ENCODE assay signal across 16 mouse cellular contexts in the genomic region with DNA sequence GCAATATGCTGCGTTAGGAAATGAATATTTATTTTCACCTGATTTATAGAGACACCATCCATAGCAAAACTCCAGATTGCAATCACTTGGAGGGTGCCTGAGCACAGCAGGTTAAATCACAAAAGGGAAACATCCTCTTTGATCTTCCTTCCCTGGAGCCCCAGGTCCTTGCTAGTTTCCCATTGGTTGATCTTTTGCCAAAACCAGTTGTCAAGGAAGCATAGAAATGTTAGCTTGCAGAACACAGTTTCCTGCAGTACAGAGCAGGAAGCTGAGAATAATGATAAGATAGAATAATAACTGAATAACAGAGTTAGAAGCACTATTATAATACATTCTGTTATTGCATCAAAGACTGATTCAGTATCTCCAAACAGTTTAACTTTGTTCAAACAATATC.
A peak's percentile ranks its signal among the peaks of the same experiment; 100 is the strongest.
DNase-seq lines count a peak whose midpoint lies in the region; ATAC-seq and TF ChIP-seq lines count a peak whose summit lies in the region.
"Had no signal": no experiment of that assay in that cellular context is flagged by ENCODE, and none has a peak within 500 bp of the region (broad histone marks: within the 10 kb centered on the region; RNA-seq: fewer than 3 reads in every experiment).

No protein-coding gene starts in this region.

- intact Hi-C loops in heart, adult 2 months (cut with DNase I): no loop called here

- DNase-seq in adrenal gland, postnatal 10 days: peak; percentile 5
- DNase-seq in adrenal gland, postnatal 4 days (ENCODE audit: low spot score in 2 of 2): no peak
- no peak for DNase-seq in heart, adult 2 months
- DNase-seq in lung, postnatal 36 days: no peak
- DNase-seq in kidney, postnatal 0 days (ENCODE audit: low spot score): peak; percentile 24
- DNase-seq in thymus, adult 2 months: no peak
- DNase-seq: cerebellum, adult 9-10 months; gastrocnemius, adult 2 months had no signal

- no peaks in the 10 kb centered on the region for H3K9me3 ChIP-seq in heart, embryonic 16.5 days (replicated peaks; ENCODE audit: control insufficient read depth, low read length)
- no peaks in the 10 kb centered on the region for H3K9me3 ChIP-seq in lung, embryonic 16.5 days (ENCODE audit: control insufficient read depth, low read length)
- no peaks in the 10 kb centered on the region for H3K9me3 ChIP-seq in kidney, postnatal 0 days (replicated peaks; ENCODE audit: low read length)
- H3K9me3 ChIP-seq: embryonic facial prominence, embryonic 12.5 days; forebrain, embryonic 10.5 days; hindbrain, embryonic 13.5 days; limb, embryonic 15.5 days; megakaryocyte, embryonic 14.5 days had no signal

- TF ChIP-seq CTCF in heart, adult 2 months (IDR thresholded peaks at IDR 0.05): no peak
- no peak for TF ChIP-seq CTCF in kidney, postnatal 0 days (IDR thresholded peaks at IDR 0.05; ENCODE audit: low read depth)
- no peak for TF ChIP-seq CTCF in thymus, adult 2 months (IDR thresholded peaks at IDR 0.05; ENCODE audit: borderline replicate concordance, control insufficient read depth, extremely low read depth, insufficient read depth, low read length, poor library complexity)

- H3K79me2 ChIP-seq in heart, adult 2 months (replicated peaks; ENCODE audit: control insufficient read depth, insufficient read depth, low read length): no peaks in the 10 kb centered on the region

- H3K27me3 ChIP-seq in heart, embryonic 16.5 days (ENCODE audit: control insufficient read depth, insufficient read depth, low read length): no peaks in the 10 kb centered on the region
- H3K27me3 ChIP-seq in heart, adult 2 months (ENCODE audit: control insufficient read depth, insufficient read depth, low read length): no peaks in the 10 kb centered on the region
- no peaks in the 10 kb centered on the region for H3K27me3 ChIP-seq in lung, embryonic 16.5 days (ENCODE audit: control insufficient read depth, insufficient read depth, low read depth, low read length)
- no peaks in the 10 kb centered on the region for H3K27me3 ChIP-seq in kidney, postnatal 0 days (ENCODE audit: insufficient read depth, low read length)
- H3K27me3 ChIP-seq in thymus, adult 2 months (ENCODE audit: control insufficient read depth, insufficient read depth, low read length): no peaks in the 10 kb centered on the region
- H3K27me3 ChIP-seq: embryonic facial prominence, embryonic 12.5 days; hindbrain, embryonic 13.5 days; limb, embryonic 15.5 days; megakaryocyte, embryonic 14.5 days had no signal

- no peak overlapping the region for H3K4me2 ChIP-seq in heart, embryonic 16.5 days (ENCODE audit: low read depth, low read length)
- H3K4me2 ChIP-seq in lung, embryonic 16.5 days (ENCODE audit: low read depth, low read length): no peak overlapping the region
- H3K4me2 ChIP-seq in kidney, postnatal 0 days (ENCODE audit: low read length): no peak overlapping the region
- H3K4me2 ChIP-seq: embryonic facial prominence, embryonic 12.5 days; hindbrain, embryonic 13.5 days; limb, embryonic 15.5 days had no signal

- no peak overlapping the region for H3K27ac ChIP-seq in heart, embryonic 16.5 days (ENCODE audit: low read length)
- no peak overlapping the region for H3K27ac ChIP-seq in heart, adult 2 months
- H3K27ac ChIP-seq in lung, embryonic 16.5 days (ENCODE audit: low read length): no peak overlapping the region
- no peak overlapping the region for H3K27ac ChIP-seq in kidney, postnatal 0 days
- H3K27ac ChIP-seq in thymus, adult 2 months (ENCODE audit: control insufficient read depth, insufficient read depth, low read length): no peak overlapping the region
- H3K27ac ChIP-seq: embryonic facial prominence, embryonic 12.5 days; forebrain, embryonic 10.5 days; gastrocnemius, adult 2 months; hindbrain, embryonic 13.5 days; limb, embryonic 15.5 days had no signal

- WGBS in heart, embryonic 16.5 days: 40% methylated on average over 1 of the region's 1 CpGs
- WGBS in heart, adult 2 months: 40% methylated on average over 1 of the region's 1 CpGs
- WGBS in lung, embryonic 16.5 days: 47% methylated on average over 1 of the region's 1 CpGs
- 49% methylated on average over 1 of the region's 1 CpGs for WGBS in kidney, postnatal 0 days
- WGBS in thymus, adult 2 months: 35% methylated on average over 1 of the region's 1 CpGs

- no peak for TF ChIP-seq POLR2A in heart, adult 2 months (IDR thresholded peaks at IDR 0.05; ENCODE audit: insufficient read depth, low read depth, low read length)
- TF ChIP-seq POLR2A in thymus, adult 2 months (IDR thresholded peaks at IDR 0.05; ENCODE audit: control insufficient read depth, extremely low read depth, insufficient read depth, low read length, poor library complexity): no peak

- no peaks in the 10 kb centered on the region for H3K4me1 ChIP-seq in heart, embryonic 16.5 days (ENCODE audit: control insufficient read depth, insufficient read depth, low read length)
- no peaks in the 10 kb centered on the region for H3K4me1 ChIP-seq in heart, adult 2 months (ENCODE audit: control insufficient read depth, insufficient read depth, low read length)
- no peaks in the 10 kb centered on the region for H3K4me1 ChIP-seq in lung, embryonic 16.5 days (replicated peaks; ENCODE audit: control insufficient read depth, insufficient read depth, low read length)
- H3K4me1 ChIP-seq in kidney, postnatal 0 days (replicated peaks; ENCODE audit: insufficient read depth, low read length): no peaks in the 10 kb centered on the region
- no peaks in the 10 kb centered on the region for H3K4me1 ChIP-seq in thymus, adult 2 months (replicated peaks; ENCODE audit: control insufficient read depth, insufficient read depth, low read length)
- H3K4me1 ChIP-seq: embryonic facial prominence, embryonic 12.5 days; forebrain, embryonic 10.5 days; hindbrain, embryonic 13.5 days; limb, embryonic 15.5 days; megakaryocyte, embryonic 14.5 days had no signal

- H3K9ac ChIP-seq in heart, embryonic 16.5 days (ENCODE audit: low read length): no peak overlapping the region
- H3K9ac ChIP-seq in heart, adult 2 months (ENCODE audit: low read depth, low read length): no peak overlapping the region
- H3K9ac ChIP-seq in lung, embryonic 16.5 days (ENCODE audit: low read length): no peak overlapping the region
- no peak overlapping the region for H3K9ac ChIP-seq in kidney, postnatal 0 days (ENCODE audit: low read depth, low read length)
- H3K9ac ChIP-seq: embryonic facial prominence, embryonic 12.5 days; hindbrain, embryonic 13.5 days; limb, embryonic 15.5 days had no signal

- H3K4me3 ChIP-seq in heart, embryonic 16.5 days (ENCODE audit: low read length): no peak overlapping the region
- H3K4me3 ChIP-seq in heart, adult 2 months: no peak overlapping the region
- no peak overlapping the region for H3K4me3 ChIP-seq in lung, embryonic 16.5 days (ENCODE audit: low read length)
- no peak overlapping the region for H3K4me3 ChIP-seq in kidney, postnatal 0 days (replicated peaks; ENCODE audit: low read depth, low read length)
- no peak overlapping the region for H3K4me3 ChIP-seq in thymus, adult 2 months (ENCODE audit: control insufficient read depth, insufficient read depth, low read length)
- H3K4me3 ChIP-seq: embryonic facial prominence, embryonic 12.5 days; forebrain, embryonic 10.5 days; gastrocnemius, adult 2 months; hindbrain, embryonic 13.5 days; limb, embryonic 15.5 days; megakaryocyte, embryonic 14.5 days had no signal

- peak; percentile 18; the same call in 1 of the 2 replicates for ATAC-seq in heart, embryonic 16.5 days (replicated peaks; ENCODE audit: extremely low read depth, insufficient read depth, low FRiP score)
- 0 out of 2 replicates have a peak, but pooled peaks have one; percentile 20 for ATAC-seq in lung, embryonic 16.5 days (ENCODE audit: low read depth)
- no peak for ATAC-seq in kidney, postnatal 0 days (replicated peaks; ENCODE audit: low FRiP score, low read depth)
- ATAC-seq: intestine, postnatal 0 days had no signal

- H3K36me3 ChIP-seq in heart, embryonic 16.5 days (ENCODE audit: control insufficient read depth, insufficient read depth): no peaks in the 10 kb centered on the region
- H3K36me3 ChIP-seq in heart, adult 2 months (ENCODE audit: control insufficient read depth, insufficient read depth, low read length): no peaks in the 10 kb centered on the region
- H3K36me3 ChIP-seq in lung, embryonic 16.5 days (ENCODE audit: control insufficient read depth, insufficient read depth, low read length): no peaks in the 10 kb centered on the region
- H3K36me3 ChIP-seq in kidney, postnatal 0 days (ENCODE audit: insufficient read depth, low read length): no peaks in the 10 kb centered on the region
- no peaks in the 10 kb centered on the region for H3K36me3 ChIP-seq in thymus, adult 2 months (ENCODE audit: control insufficient read depth, insufficient read depth, low read length)
- H3K36me3 ChIP-seq: embryonic facial prominence, embryonic 12.5 days; forebrain, embryonic 10.5 days; hindbrain, embryonic 13.5 days; limb, embryonic 15.5 days had no signal

- no peak for TF ChIP-seq EP300 in heart, adult 2 months (IDR thresholded peaks at IDR 0.05; ENCODE audit: insufficient read depth, low read depth, low read length)

Comparison
In these comparisons a context has a peak if more than half of its experiments do, and no peak if none do; other contexts are left out.
1. DNase-seq: peak in adrenal gland, postnatal 10 days (single experiment) and kidney, postnatal 0 days (single experiment); none in adrenal gland, postnatal 4 days (0 of 2), heart, adult 2 months (0 of 2), lung, postnatal 36 days (single experiment) and thymus, adult 2 months (single experiment).